Mouse (Mus musculus): ENCODE results near the gene Pphln1.

DNA sequence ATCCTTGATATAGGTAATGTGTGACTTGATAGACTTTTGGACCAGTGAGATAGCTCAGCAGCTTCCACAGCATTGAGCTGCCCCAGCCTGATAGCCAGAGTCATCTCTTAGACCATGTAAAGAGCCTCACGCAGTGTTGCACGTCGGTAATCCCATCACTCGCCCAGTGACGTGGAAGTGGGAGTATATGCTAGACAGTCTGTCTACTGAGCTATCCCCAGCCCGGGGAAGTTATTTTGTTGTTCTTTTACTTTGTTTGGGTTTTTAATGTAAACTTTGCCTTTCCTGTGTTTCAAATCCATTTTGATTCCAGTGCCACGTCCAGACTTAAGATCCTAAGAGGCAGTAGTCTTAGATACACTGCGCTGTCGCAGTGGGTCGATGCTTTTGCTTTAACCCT is 83.0 kb downstream of the Pphln1 start:
- TF ChIP-seq CTCF (IDR thresholded peaks at IDR 0.05): no peak
- TF ChIP-seq EP300 (IDR thresholded peaks at IDR 0.05): peak; percentile 81; the same call in 1 of the 2 replicates
